Mouse (Mus musculus): Measurements from ENCODE around the gene Gm21969.

Gm21969 gene

DNA sequence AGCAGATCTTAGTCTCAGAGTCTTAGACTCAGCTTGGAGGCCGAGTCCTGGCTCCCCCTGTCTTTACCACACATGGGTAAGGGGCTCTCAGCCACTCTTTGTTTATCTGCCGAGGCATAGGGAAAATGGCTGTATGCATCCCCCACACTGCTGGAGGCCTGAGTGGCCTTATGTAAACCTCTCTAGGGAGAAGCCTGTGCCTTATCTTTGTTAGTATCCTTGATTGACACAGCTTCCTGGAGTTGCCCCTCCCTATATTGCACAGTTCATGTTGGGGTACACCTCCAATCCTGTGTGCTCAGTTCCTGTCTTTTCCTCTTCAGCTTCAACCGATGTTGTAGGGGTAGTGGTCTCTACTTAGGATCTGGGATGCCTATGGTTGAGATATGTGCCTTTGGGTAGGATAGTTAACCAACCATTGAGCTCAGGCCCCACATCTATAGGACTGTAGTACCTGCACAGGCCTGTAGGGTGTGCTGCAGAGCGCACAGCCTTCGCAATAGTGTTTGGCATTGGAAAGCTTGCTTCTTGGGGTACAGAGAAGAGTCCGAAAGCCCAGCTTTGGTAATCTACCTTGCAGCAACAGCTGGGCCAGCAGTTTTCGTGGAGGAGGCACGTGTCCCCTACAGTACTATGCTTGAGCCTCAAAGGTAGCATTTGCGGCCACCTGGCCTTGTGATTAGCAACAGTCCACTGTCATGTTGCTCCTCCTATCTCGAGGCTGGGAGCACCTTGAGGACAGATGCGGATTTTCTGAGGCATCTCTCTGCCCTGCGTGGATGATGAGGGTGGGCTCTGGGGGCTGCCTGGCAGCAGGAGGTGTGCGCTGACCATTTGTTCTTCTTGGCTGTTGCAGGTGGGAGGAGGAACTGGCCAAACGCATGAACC lies at the start of gene Gm21969:
Gene Gm21969 (plus strand): TSS at position 830 of the 888 bp plus-strand sequence.
- DNase-seq (ENCODE audit: low read depth in 1 of 2, low spot score in 2 of 2), result peak in 1 of 2 experiments; percentile 53

- no peak for DNase-seq (ENCODE audit: low read depth in 1 of 2, low spot score in 2 of 2)
Observed at GRCm38 (mm10) chr4:139555235-139555634, 47.8 kb upstream of the Gm21969 start.

- DNase-seq (ENCODE audit: low read depth in 1 of 2, low spot score in 2 of 2), result no peak
Observed at GRCm38 (mm10) chr4:139555951-139556350, 47.0 kb upstream of the Gm21969 start.

- DNase-seq (ENCODE audit: low read depth in 1 of 2, low spot score in 2 of 2), result no peak
Observed at GRCm38 (mm10) chr4:139568361-139568760, 34.6 kb upstream of the Gm21969 start.

DNA sequence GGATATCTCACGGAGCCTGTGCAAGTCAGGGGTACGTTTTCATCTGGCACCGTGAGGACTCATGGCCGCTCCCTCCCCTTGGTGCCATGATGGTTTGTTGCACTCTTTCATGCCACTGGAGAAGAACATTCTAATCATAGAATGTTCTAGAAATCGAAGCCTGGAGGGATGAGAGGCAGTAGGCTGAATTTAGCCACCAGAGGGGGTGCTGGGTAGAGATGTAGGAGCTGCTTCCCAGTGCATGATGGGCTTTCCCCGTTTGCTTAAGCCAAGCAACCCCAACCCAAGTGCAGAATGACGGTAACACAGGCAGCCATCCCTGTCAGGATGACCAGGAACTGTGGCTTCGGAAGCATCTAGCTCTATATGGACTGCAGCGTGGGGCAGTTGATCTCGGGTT lies 32.2 kb upstream of the Gm21969 start:
- no peak for DNase-seq (ENCODE audit: low read depth in 1 of 2, low spot score in 2 of 2)

GRCm38 (mm10) chr4:139572928-139573512 lies 30.0 kb upstream of the Gm21969 start:
- no peak for DNase-seq (ENCODE audit: low read depth in 1 of 2, low spot score in 2 of 2)

DNA sequence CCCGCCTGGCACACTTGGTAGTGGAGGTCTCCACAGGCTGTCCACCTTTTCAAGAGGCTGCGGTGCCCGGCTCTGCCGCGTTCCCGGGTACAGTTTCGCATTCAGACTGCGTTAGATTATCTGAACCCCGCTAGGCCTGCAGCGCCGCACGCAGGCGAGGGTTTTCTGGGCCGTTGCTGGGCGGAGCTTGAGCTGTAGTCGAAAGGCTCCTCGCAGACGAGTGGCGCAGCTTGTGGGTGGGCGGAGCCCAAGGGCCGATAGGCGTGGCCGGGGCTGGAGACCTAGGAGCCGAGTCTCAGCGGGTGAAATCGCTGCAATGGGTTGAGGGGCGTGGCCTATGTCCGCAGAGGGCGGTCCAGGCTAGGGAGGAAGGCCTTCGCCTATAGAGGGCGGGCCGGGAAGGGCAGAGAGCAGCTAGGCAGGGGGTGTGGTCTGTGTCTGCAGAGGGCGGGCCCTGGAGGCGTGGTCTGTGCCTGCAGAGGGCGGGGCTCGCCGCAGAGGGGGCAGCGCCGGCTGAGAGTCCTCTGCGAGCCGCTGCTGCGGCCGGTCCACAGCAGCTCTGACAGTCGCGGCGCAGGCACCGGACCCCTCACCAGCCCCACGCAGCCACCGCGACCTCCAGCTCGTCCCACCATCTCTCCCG lies 28.7 kb upstream of the Gm21969 start:
- DNase-seq (ENCODE audit: low read depth in 1 of 2, low spot score in 2 of 2), result peak; percentile 98 to 99

- no peak for DNase-seq (ENCODE audit: low read depth in 1 of 2, low spot score in 2 of 2)
Observed at GRCm38 (mm10) chr4:139574799-139575672, 27.9 kb upstream of the Gm21969 start.

DNA sequence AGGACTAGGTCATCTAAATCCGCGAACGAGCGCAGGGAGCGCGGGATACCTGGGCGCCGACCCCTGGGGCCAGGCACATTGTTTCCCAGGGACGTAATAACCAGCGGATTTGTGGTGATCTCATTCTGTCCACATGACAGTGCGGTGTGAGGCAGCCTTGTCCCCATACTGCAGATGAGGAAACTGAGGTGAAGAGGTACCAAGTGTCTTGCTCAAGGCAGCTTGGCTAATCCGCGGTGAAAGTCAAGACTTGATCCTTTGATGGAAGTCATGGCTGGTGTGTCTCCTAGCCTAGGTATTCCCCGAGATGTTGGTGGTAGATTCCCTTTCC lies 27.3 kb upstream of the Gm21969 start:
- DNase-seq (ENCODE audit: low read depth in 1 of 2, low spot score in 2 of 2), result no peak

GRCm38 (mm10) chr4:139576251-139576880 lies 26.6 kb upstream of the Gm21969 start:
- no peak for DNase-seq (ENCODE audit: low read depth in 1 of 2, low spot score in 2 of 2)

- no peak for DNase-seq (ENCODE audit: low read depth in 1 of 2, low spot score in 2 of 2)
Observed at GRCm38 (mm10) chr4:139577006-139577405, 26.0 kb upstream of the Gm21969 start.

DNA sequence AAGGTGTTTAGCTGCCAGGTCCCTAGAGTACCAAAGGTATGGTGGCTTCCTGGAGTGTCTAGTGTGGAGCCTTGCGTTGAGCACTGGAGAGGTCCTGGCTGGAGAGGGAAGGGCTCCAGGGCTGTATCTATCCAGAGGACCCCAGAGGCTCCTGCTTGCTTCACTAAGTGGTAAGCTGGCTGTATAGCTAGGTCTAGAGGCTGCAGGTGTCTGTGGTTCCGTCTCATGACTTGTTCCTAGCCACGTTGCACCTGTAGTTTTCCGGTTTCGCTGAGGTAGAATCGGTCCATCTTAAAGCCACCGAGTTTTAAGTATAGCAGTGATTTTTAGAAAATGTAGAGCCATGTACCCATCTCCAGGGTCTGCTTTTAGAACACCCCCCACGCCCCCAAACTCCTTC lies 24.6 kb upstream of the Gm21969 start:
- DNase-seq (ENCODE audit: low read depth in 1 of 2, low spot score in 2 of 2), result no peak

DNA sequence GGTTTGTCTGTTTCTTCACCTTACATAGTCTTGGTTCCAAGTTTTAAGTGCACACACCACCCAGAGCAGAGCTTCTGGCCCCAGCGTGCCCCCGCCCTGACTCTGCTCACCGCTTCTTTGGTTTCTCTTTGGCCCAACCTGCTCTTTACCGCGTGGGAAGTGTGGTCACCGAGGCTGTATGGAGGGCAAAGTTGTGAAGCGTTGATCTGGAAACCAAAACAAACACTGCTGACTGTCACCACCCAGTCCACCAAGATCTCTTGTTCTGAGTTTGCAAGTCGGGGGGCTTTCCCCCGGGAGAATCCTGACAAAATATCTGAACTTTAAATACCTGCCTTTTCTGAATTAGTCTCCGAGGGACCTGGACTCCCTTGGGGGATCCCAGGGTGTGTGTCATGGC lies 24.0 kb upstream of the Gm21969 start:
- peak in 1 of 2 experiments; percentile 33 for DNase-seq (ENCODE audit: low read depth in 1 of 2, low spot score in 2 of 2)

DNA sequence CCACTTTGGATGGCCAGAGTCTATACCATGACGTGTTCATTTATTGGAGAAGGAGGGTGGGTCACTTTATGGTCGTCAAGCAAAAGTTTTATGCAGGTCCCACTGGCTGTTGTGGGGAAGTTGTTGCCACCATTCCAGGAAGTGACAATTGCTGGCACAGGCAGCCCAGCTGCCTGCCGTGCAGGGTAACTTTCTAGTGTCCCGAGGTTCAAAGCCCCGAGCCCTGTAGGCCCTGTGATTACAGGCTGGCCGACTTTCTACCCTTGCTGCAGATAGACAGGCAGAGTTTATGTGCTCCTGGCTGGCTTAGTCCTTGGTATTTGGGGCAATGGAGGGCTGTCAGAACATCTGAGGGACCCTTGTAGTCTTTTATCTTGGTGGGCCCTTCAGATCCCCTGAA lies 23.5 kb upstream of the Gm21969 start:
- DNase-seq (ENCODE audit: low read depth in 1 of 2, low spot score in 2 of 2), result no peak

DNA sequence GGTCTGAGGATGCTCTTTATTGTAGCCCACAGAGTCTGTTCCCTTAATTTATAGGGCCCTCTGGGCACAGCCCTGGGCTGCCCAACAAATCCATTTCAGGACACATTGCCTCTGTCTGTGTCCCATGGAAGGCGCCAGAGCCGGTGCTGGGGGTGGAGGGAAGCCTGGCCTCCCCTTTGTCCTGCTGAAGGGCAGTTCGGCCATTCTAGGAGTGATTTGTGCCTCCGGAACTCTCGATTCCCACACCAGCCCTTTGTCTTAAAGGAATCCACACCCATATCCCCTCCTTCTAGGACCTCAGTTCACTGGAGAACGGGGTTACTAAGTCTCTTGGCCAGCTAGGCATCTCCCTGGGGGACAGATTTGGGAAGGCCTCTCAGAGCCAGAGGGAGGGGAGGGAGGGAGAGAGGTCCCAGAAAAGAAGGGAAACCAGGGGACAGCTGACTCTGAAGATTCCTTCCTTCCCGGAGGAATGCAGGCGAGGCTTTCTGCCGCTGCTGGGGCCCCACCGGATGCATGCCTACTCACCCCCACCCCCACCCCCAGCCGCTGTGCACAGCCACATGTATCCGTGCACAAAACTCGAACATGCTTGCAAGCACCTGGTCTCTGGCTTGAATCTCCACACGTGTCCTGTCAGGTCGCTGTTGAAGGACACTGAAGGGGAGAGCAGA lies 22.2 kb upstream of the Gm21969 start:
- no peak for DNase-seq (ENCODE audit: low read depth in 1 of 2, low spot score in 2 of 2)

- DNase-seq (ENCODE audit: low read depth in 1 of 2, low spot score in 2 of 2), result no peak
Observed at GRCm38 (mm10) chr4:139581427-139582051, 21.4 kb upstream of the Gm21969 start.

DNA sequence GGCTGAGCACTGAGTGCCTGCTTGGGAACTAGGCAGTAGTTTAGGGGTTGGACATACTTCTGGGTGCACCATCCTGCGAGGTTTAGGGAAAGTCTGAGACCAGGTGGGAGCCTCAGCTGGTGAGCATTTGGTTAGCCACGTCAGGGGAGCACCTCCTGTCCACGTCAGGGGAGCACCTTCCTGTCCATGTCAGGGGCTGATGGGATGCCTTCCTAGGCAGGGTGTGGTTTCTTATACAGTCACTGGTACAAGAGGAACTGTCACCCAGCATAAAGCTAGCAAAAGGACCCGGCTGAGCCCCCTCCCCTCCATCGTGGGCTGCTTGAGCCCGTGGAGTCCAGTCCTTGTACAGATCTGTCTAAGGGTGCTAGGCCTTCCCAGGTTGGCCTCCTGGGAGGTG lies 20.6 kb upstream of the Gm21969 start:
- DNase-seq (ENCODE audit: low read depth in 1 of 2, low spot score in 2 of 2), result no peak

- no peak for DNase-seq (ENCODE audit: low read depth in 1 of 2, low spot score in 2 of 2)
Observed at GRCm38 (mm10) chr4:139582903-139583302, 20.1 kb upstream of the Gm21969 start.

GRCm38 (mm10) chr4:139583629-139584245 lies 19.2 kb upstream of the Gm21969 start:
- DNase-seq (ENCODE audit: low read depth in 1 of 2, low spot score in 2 of 2), result no peak
